Comparison of ENCODE assay signal across 7 mouse cellular contexts in genomic region chr3:49756870-49757625, GRCm38 (mm10). TPM values are rescaled to one million over a fixed set of nuclear protein-coding genes. Genes with fewer than 3 reads are reported as not detected.
DNase-seq lines count a peak whose midpoint lies in the region; ATAC-seq and TF ChIP-seq lines count a peak whose summit lies in the region.

Gene Pcdh18 (minus strand): TSS chr3:49757325.

- no peaks in the 10 kb centered on the region for H3K9me3 ChIP-seq in limb, embryonic 10.5 days (replicated peaks)
- no peaks in the 10 kb centered on the region for H3K9me3 ChIP-seq in midbrain, embryonic 14.5 days (ENCODE audit: control insufficient read depth, low read length)

- peak within 1 kb of the TSS; percentile 73 for H3K9ac ChIP-seq in midbrain, embryonic 14.5 days (replicated peaks; ENCODE audit: low read length)

- under 1% methylated on average over 43 of the region's 43 CpGs for WGBS in limb, embryonic 10.5 days
- under 1% methylated on average over 43 of the region's 43 CpGs for WGBS in midbrain, embryonic 14.5 days

- no peaks in the 10 kb centered on the region for H3K27me3 ChIP-seq in limb, embryonic 10.5 days (ENCODE audit: low read depth, poor library complexity, severe bottlenecking)
- no peaks in the 10 kb centered on the region for H3K27me3 ChIP-seq in midbrain, embryonic 14.5 days (ENCODE audit: control insufficient read depth, insufficient read depth, low read length)

- peak within 1 kb of the TSS; percentile 83 for H3K4me2 ChIP-seq in midbrain, embryonic 14.5 days (ENCODE audit: low read length)

- H3K27ac ChIP-seq in cortical plate, adult 2 months (ENCODE audit: insufficient read depth, low read length) = no peak within 1 kb of the TSS
- H3K27ac ChIP-seq in limb, embryonic 10.5 days = peak within 1 kb of the TSS; percentile 98
- H3K27ac ChIP-seq in midbrain, embryonic 14.5 days (replicated peaks; ENCODE audit: low read depth, low read length) = peak within 1 kb of the TSS; percentile 82

- H3K4me1 ChIP-seq in cortical plate, adult 2 months (ENCODE audit: control insufficient read depth, insufficient read depth, low read length) = no peaks in the 10 kb centered on the region; the same call in 1 of the 2 replicates
- peaks cover 45% of the 10 kb centered on the region for H3K4me1 ChIP-seq in limb, embryonic 10.5 days
- peaks cover 22% of the 10 kb centered on the region for H3K4me1 ChIP-seq in midbrain, embryonic 14.5 days (ENCODE audit: control insufficient read depth, insufficient read depth, low read length)

- peak; percentile 91 for ATAC-seq in midbrain, embryonic 14.5 days (ENCODE audit: low FRiP score, low TSS enrichment)

- no peak for TF ChIP-seq POLR2A in cortical plate, adult 2 months (IDR thresholded peaks at IDR 0.05; ENCODE audit: extremely low read depth, insufficient read depth, low read length)

- peak within 1 kb of the TSS; percentile 56 for H3K4me3 ChIP-seq in cortical plate, adult 2 months (ENCODE audit: insufficient read depth, low read length)
- peak within 1 kb of the TSS; percentile 79 for H3K4me3 ChIP-seq in limb, embryonic 10.5 days
- H3K4me3 ChIP-seq in midbrain, embryonic 14.5 days (replicated peaks; ENCODE audit: low read depth, low read length) = peak within 1 kb of the TSS; percentile 64

- peak; percentile 56 for DNase-seq in adrenal gland, adult 8-10 months
- peak; percentile 86 for DNase-seq in gastrocnemius, postnatal 10 days
- DNase-seq in hindlimb bud, embryonic 11.5 days (ENCODE audit: extremely low spot score, low read depth, low spot score) = peak; percentile 78
- DNase-seq in limb, embryonic 10.5 days (ENCODE audit: low spot score) = peak; percentile 96
- peak; percentile 92 for DNase-seq in midbrain, embryonic 14.5 days
- peak; percentile 69 for DNase-seq in telencephalon, adult 2 months (ENCODE audit: low read depth, low spot score)

- TF ChIP-seq CTCF in cortical plate, adult 2 months (IDR thresholded peaks at IDR 0.05; ENCODE audit: extremely low read depth, insufficient read depth, low read length) = no peak

- H3K36me3 ChIP-seq in limb, embryonic 10.5 days = peaks cover 36% of the 10 kb centered on the region
- peaks cover 5% of the 10 kb centered on the region; the same call in 1 of the 2 replicates for H3K36me3 ChIP-seq in midbrain, embryonic 14.5 days (ENCODE audit: control insufficient read depth, insufficient read depth, low read length)

RNA-seq across cellular contexts. Expression of gene Pcdh18, which starts in this region (rescaled TPM):
- total RNA-seq in adrenal gland, adult 8-10 months (2022) = 1 to 10 TPM; 4.7 to 8.6 (median 5.8) TPM
- 2.9 and 3.2 TPM in 2 replicates for polyA plus RNA-seq in cortical plate, adult 2 months (2012; rRNA removed)
- total RNA-seq in gastrocnemius, postnatal 10 days (2021) = 10 to 100 TPM; 13.2 to 20.1 TPM
- 82.3 and 114 TPM in 2 replicates for polyA plus RNA-seq in limb, embryonic 10.5 days (2016; fragmentation: Nextera tagmentation; extraction: Ambion mirVana)
- polyA plus RNA-seq in midbrain, embryonic 14.5 days (2014; fragmentation: Nextera tagmentation; extraction: Ambion mirVana) = 32.3 and 53.3 TPM in 2 replicates
